Mouse (Mus musculus): ENCODE data around the gene Galnt7.

Gene Galnt7

GRCm38 (mm10) chr8:57585128-57585442 is 67.7 kb downstream of the Galnt7 start:
- no peak for DNase-seq (ENCODE audit: low spot score)

DNA sequence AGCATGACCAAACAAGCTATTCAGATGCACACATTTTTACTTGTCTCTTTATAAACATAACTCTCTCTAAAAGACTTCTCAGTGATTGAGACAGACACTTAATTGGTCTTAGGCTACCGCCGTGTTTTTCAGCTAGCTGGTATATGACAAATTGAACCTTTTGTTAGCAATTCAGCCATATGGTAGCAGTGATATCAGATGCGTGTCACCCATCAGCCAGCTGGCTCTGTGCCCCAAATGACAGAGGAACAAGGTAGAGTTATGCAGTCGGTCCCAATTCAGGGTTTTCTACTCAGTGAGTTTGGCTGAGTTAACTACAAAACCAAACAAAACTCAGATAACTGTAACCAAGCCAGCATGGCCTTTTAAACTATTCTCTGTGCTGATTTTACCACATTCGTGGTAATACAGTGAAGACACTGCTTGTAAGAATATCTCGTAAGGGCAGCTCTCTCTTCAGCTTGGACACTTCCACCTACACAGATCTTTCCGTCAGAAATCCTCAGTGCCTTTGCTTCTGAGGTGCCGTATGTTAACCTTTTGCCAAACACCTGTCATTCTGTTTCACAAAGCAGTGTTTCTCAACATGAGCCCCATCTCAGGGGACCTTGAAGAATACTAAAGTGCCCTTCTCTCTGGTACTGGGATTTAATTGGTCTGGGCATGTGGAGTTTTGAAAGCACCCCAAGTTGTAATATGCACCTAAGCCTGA is 68.3 kb downstream of the Galnt7 start:
- DNase-seq (ENCODE audit: low spot score), result no peak

- DNase-seq (ENCODE audit: low spot score), result no peak
Observed at GRCm38 (mm10) chr8:57579845-57580244, 73.0 kb downstream of the Galnt7 start.

GRCm38 (mm10) chr8:57577301-57577700 is 75.5 kb downstream of the Galnt7 start:
- DNase-seq (ENCODE audit: low spot score), result no peak

- DNase-seq (ENCODE audit: low spot score), result no peak
Observed at GRCm38 (mm10) chr8:57576238-57576637, 76.6 kb downstream of the Galnt7 start.

DNA sequence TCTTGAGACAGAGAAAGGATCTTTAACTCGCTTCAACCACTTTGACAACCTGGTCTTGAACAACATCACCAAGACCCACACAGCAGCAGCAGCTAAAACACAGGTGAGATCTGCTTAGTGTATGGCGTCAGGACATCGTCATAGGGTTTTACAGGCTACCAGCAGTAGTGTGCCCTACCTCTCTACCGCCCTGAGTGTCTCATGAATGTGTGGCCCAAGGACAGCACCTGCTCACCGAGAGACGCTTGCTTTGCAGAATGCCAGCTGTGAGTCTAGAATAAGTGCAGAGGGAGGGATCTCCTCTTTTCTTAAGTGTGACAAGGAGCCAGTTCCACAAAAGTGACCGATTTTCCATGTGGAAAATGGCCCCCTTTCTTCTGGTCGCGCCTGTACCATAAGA is 77.5 kb downstream of the Galnt7 start:
- no peak for DNase-seq (ENCODE audit: low spot score)

DNA sequence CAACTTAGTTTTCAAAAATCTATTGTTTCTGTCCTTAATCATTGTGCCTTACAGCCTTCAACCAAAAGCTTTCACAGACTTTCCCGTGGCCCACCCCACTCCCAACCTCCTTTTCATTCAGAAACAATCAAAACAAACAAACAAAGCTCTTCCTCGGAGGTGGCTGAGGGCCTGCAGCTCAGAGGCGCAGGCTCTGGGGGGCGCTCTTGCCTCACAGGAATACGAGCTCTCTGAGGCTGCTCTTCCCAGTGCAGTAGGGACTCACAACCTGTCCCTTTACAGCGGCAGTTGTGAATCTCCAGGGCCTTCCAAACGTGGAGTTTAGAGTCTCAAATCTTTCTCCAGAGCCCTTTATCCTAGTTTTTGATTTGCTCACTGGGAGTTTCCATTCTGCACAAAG is 78.4 kb downstream of the Galnt7 start:
- peak; percentile 21 for DNase-seq (ENCODE audit: low spot score)

GRCm38 (mm10) chr8:57573844-57574243 is 79.0 kb downstream of the Galnt7 start:
- DNase-seq (ENCODE audit: low spot score), result no peak

DNA sequence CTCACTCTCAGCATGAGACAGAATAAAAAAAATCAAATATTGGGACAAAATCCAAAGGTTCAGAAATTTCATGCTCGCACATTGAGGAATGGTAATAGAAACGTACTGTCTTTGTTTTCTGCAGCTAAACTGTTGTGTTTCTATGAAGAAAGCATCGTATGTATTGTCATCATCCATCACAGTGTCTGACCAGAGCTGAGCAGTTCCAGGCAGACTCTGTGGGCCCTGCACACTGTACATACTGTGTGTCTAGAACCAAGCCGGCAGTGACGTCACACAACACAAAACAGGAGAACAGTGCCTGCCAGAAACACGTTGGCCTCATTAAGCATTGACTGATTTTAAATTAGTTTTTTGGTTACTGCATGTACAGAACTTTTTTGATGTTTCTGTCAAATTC is 82.9 kb downstream of the Galnt7 start:
- no peak for DNase-seq (ENCODE audit: low spot score)

- no peak for DNase-seq (ENCODE audit: low spot score)
Observed at GRCm38 (mm10) chr8:57569400-57569795, 83.4 kb downstream of the Galnt7 start.

DNA sequence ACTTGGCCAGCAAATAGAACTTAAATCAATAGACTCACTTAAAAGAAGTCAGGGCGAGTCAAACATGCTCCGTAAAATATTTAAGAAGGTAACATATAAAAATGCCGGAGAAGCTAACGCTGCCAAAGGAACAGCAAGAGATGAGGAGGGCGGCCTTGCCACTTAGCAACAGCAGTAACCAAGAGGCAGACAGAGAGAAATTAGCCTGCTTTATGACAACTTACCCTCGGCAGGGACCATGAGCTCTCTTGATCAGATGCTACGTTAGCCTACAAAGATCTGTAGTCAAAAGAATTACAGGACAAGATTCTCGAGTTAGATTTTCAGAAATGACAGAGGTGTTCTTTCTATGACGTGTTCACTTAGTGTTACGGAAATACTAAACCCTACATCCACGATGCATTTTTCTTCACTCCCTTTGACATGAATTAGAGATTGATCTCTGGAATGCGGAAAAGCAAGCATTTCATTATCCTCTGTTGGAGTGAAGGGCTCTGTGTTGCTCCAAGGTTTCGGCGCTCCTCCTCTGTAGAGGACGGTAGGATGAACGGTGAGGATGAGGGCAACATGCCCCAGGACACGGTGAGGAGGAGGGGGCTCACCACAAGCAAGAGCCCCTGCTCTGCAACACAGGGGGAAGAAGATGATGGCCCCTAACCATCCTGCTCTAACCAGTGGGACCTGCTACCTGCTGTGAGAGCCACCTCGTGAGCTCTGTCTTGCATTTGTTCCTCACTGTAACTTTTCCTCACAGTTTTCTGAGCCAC is 84.0 kb downstream of the Galnt7 start:
- DNase-seq (ENCODE audit: low spot score), result no peak

DNA sequence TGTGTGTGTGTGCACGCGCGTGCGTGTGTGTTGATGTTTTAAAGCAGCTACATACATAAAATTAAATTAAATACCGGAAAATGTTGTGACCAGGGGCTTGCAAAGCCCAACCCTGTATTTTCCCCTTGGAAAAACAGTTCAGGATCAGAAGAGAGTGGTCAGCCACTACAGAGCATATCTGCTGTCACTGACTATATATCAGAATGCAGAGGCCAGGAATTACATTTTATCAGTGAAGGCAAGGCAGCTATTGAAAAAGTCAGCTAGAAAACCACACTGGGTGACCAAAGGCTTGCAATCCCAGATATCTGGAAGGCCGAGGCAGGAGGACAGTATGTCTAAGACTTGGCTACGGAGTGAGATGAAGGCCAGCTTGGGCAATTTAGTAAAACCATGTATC is 84.8 kb downstream of the Galnt7 start:
- no peak for DNase-seq (ENCODE audit: low spot score)

GRCm38 (mm10) chr8:57565039-57565438 is 87.8 kb downstream of the Galnt7 start:
- no peak for DNase-seq (ENCODE audit: low spot score)

DNA sequence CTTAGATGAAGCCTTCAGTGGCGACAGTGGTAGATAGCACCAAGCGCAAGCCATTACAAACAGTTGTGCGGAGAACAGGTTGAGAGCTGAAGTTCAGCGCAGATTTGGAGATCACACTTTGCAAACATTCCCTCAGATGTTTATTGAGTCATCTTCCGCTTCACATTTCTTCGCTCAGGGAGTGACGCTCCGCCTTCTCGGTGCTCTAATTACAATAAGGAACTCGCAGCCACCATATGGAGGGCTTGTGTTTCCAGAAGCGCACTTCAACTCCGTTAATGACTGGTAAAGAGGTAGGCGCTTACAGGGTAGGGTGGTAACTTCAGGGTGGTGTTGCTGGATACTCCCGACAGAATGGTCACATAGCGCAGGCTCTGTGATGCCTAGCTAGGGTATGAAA is 89.1 kb downstream of the Galnt7 start:
- DNase-seq (ENCODE audit: low spot score), result no peak

GRCm38 (mm10) chr8:57562741-57563140 is 90.1 kb downstream of the Galnt7 start:
- no peak for DNase-seq (ENCODE audit: low spot score)

- DNase-seq (ENCODE audit: low spot score), result no peak
Observed at GRCm38 (mm10) chr8:57560926-57561325, 91.9 kb downstream of the Galnt7 start.

DNA sequence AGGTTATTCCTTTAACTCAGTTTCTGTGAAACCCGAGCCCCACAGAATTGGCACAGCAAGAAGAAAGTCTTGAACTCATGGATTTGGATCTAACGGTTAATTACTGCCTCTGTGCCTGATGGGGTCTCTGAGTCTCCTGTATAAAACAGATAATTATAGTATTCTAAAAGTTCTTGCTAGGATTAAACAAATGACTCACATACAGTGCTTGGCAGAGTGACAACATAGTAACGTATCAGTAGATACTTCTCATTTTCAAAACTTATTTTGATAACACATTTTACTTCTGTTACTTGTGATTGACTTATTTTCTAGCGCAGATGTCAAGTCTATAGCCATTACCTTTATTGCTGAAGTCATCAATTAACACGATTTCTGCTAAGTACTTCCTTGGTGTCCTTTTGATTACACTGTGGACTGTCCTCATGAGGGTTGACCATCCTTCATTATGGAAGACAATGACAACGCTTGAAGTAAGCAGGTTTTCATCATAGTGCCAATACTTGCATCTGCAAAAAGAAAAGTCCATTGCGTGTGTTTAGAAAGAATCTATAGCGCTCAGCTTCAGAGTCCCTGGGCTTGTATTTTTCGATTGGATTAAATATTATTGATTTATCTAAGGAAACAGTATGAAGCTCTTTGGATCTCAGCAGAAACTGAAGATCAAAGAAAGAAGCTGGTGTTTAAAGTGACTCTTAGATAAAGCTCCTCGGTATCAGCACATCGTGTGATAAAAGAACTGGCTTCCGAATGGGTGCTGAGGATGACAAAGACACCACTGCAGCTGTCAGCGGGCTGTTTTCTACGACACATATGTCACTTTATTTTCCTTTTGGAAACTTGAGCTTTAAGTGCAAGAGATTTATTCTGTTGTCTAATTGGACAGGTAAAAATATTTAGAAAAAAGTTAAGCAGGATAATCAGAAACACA is 100.5 kb downstream of the Galnt7 start:
- no peak for DNase-seq (ENCODE audit: low spot score)

- DNase-seq (ENCODE audit: low spot score), result no peak
Observed at GRCm38 (mm10) chr8:57547581-57547980, 105.3 kb downstream of the Galnt7 start.

DNA sequence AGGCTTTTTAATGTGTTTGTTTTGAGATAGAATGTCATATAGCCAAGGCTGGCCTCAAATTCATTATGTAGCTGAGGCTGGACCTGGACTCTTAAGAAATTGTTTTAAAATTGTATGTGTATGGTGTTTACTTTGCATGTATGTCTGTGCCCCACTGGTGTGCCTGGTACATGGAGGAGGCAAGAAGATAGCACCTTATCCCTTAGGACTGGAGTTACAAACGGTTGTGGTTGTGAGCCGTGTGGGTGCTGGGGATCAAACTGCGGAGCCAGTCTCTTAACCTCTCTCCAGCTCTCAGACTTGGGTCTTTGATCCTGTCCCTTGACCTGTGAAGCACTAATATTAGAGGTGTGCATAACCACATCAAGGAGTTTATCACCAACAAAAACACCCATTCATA is 106.0 kb downstream of the Galnt7 start:
- no peak for DNase-seq (ENCODE audit: low spot score)

DNA sequence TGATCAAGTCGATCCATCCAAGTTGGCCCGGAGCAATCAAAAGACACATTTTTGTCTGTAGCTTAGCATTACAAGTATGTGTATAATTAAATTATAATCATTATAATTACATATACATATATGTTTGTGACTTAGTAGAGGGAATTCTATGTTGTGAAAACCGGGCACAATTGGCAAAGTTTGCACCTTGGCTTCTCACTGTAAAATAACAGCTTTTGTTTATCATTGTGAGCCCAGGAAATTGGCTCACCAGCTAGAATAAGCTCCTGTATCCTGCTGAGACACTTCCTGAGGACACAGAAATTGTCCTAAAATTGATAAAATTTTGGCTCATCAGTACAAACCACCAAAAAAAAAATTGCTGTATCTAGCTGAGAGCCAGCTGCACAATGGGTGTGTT is 106.4 kb downstream of the Galnt7 start:
- no peak for DNase-seq (ENCODE audit: low spot score)

DNA sequence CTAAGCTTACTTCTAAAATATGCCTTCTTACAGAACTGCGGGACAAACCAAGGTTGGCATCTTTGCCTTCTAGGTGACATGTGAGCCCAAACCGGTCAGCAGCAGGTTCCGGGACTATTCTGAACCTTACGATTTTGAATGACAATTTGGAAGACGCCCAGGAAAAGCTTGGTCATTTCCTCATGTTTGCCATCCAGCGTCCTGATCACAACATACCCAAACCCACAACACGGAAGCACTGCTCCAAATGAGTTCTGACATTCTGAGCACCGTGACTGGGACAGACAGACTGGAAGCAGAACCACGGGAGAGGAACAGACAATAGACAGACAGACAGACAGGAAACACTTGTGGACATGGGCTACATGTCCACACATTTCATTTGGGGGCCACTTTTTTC is 111.4 kb downstream of the Galnt7 start:
- DNase-seq (ENCODE audit: low spot score), result no peak

GRCm38 (mm10) chr8:57540951-57541350 is 111.9 kb downstream of the Galnt7 start:
- no peak for DNase-seq (ENCODE audit: low spot score)

Measured in urinary bladder, postnatal 10 days (tissue).